Mouse (Mus musculus): Measurements from ENCODE around the gene Shank2. TPM values are rescaled to one million over a fixed set of nuclear protein-coding genes. Genes with fewer than 3 reads are reported as not detected.

Gene Shank2
- polyA plus RNA-seq, 1 experiment from 2014 or later = 0.54 TPM

DNA sequence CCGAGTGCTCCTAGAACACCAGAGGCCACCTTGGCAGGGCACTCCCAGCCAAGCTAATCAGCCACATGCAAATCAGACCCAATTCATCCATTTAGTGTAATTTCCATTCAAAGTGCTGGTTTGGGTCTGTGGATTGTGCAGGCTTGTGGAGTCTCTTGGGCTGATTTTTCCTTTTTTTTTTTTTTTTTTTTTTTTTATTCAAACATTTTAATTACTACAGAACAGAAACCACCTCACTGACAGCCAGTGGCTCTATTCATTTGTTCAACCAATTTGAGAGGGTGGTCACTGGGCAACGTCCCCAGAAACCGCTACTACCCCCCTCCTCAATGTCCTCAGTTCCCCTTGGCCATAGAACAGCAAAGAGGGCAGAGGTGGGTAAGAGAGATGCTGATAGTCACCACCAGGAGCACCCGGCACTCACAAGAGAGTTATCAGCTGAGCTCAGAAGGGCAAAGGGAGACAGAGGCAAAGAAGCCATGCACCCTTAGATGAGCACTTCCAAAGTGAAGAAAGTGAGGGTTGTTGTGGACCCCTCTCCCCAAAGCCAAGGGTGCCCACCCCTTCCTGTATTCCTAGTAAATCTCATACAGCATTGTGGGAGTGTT is 239.1 kb downstream of the Shank2 start:
- Histone ChIP-seq H3K4me3 (replicated peaks) (no peak overlapping the region), H3K36me3 (replicated peaks) (no peaks in the 10 kb centered on the region), H3K4me2 (no peak overlapping the region), H3K27me3 (no peaks in the 10 kb centered on the region), H3K4me1 (replicated peaks) (no peaks in the 10 kb centered on the region), H3K9ac (no peak overlapping the region), H3K9me3 (replicated peaks) (no peaks in the 10 kb centered on the region), H3K27ac (replicated peaks) (no peak overlapping the region)
- ATAC-seq (ENCODE audit: insufficient read depth) = no peak
- 42% methylated on average over 4 of the region's 4 CpGs for WGBS (ENCODE audit: insufficient replicate concordance)

DNA sequence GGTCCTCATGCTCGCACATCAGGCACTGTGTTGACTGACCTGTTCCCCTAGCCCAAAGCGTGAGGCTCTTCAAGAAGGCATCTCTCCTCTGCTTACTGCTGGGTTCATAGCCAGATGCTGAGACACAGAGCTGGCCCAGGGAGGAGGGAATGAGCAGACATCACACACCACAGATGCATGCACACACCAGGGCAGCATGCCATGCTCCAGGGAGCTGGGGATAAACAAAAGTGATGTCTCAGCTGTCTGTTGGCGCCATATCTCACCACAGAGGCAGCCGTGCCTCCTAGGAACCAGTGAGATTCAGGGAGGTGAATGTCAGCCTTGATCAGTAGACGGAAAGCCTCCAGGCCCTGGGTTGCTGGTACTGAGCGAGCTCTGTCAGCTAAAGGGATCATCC is 242.5 kb downstream of the Shank2 start:
- no peak overlapping the region for H3K4me3 ChIP-seq (replicated peaks)
- H3K4me2 ChIP-seq = no peak overlapping the region
- H3K9ac ChIP-seq = no peak overlapping the region
- H3K4me1 ChIP-seq (replicated peaks) = no peaks in the 10 kb centered on the region
- H3K27ac ChIP-seq (replicated peaks) = no peak overlapping the region
- no peaks in the 10 kb centered on the region for H3K36me3 ChIP-seq (replicated peaks)
- H3K9me3 ChIP-seq (replicated peaks) = no peaks in the 10 kb centered on the region
- WGBS (ENCODE audit: insufficient replicate concordance) = 62% methylated on average over 6 of the region's 6 CpGs
- no peaks in the 10 kb centered on the region for H3K27me3 ChIP-seq
- no peak for ATAC-seq (ENCODE audit: insufficient read depth)

DNA sequence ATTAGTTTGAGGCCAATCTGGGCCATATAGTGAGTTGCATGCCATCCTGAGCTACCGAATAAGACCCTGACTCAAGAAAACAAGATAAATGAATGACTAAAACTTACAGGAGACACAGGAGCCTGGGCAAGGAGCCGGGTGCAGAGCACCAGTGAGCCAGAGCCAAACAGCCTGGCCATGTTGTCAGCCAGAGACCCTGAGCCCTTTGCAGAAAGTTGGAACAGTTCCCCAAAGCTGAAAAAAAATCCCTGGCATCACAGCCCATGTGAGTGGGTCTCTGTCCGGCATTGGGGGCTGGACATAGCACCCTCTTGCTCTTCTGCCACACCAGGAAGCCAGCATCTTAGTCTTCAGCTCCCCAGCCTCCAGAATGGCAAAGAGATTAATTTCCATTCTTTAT is 244.5 kb downstream of the Shank2 start:
- no peaks in the 10 kb centered on the region for H3K36me3 ChIP-seq (replicated peaks)
- no peaks in the 10 kb centered on the region for H3K4me1 ChIP-seq (replicated peaks)
- no peak overlapping the region for H3K4me3 ChIP-seq (replicated peaks)
- H3K4me2 ChIP-seq = no peak overlapping the region
- 53% methylated on average over 3 of the region's 3 CpGs for WGBS (ENCODE audit: insufficient replicate concordance)
- H3K27ac ChIP-seq (replicated peaks) = no peak overlapping the region
- no peaks in the 10 kb centered on the region for H3K27me3 ChIP-seq
- no peak overlapping the region for H3K9ac ChIP-seq
- no peaks in the 10 kb centered on the region for H3K9me3 ChIP-seq (replicated peaks)
- no peak for ATAC-seq (ENCODE audit: insufficient read depth)

DNA sequence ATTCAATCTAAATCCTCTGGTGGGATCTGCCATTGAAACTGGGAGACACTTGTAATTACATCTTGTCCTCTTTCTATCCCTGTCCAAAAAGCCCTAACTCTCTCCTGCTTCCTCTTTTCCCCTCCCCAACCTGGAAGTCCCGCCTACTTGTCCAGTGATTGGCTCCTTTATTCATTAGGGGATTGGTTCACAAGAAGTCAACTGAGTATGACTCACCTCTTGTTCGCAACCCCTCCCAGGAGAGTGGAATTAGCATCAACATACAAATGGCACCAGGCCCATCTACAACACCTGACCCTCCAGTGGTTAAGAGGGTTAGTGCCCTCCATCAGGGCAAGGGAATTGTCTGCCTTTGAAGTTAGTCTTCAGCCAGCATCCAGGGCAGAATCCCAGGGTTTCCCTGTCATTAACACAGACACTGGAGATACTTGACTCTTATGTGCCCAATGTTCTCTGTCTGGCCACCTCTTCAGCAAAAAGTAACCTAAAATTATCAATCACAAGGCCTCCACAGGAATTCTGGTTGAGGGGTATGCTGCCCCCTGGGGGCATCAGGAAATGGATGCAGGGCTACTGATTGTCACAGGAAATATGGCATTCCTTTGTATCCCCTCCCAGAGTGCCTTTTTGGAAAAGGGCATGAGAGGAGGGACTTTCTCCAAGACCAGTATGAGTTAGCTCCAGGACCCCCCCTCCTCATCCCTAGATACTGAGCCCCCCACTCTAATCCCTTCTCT is 247.1 kb downstream of the Shank2 start:
- Histone ChIP-seq H3K27ac (replicated peaks) (no peak overlapping the region), H3K4me1 (replicated peaks) (no peaks in the 10 kb centered on the region), H3K36me3 (replicated peaks) (no peaks in the 10 kb centered on the region), H3K27me3 (no peaks in the 10 kb centered on the region), H3K4me2 (no peak overlapping the region), H3K9ac (no peak overlapping the region), H3K4me3 (replicated peaks) (no peak overlapping the region), H3K9me3 (replicated peaks) (no peaks in the 10 kb centered on the region)
- no peak for ATAC-seq (ENCODE audit: insufficient read depth)
- 28% methylated on average over 2 of the region's 2 CpGs for WGBS (ENCODE audit: insufficient replicate concordance)

DNA sequence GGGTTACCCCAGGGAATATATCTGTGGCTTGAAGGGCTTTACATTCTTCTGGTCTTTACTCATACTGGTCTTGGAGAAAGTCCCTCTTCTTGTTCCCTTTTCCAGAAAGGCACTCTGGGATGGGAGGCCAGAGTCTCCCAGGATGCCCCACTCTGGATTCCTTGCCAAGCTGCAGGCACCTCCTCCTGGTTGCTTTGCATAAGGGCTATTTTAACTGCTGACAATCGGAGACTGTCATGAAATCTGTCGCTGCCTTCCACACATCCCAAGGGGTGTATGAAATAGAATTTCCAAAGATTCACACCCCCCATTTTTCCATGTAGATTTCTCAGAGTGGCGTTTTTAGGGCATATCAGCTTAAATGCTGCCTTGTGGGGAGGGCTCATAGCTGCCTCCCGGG is 249.1 kb downstream of the Shank2 start:
- 48% methylated on average over 4 of the region's 4 CpGs for WGBS (ENCODE audit: insufficient replicate concordance)
- ATAC-seq (ENCODE audit: insufficient read depth) = no peak

DNA sequence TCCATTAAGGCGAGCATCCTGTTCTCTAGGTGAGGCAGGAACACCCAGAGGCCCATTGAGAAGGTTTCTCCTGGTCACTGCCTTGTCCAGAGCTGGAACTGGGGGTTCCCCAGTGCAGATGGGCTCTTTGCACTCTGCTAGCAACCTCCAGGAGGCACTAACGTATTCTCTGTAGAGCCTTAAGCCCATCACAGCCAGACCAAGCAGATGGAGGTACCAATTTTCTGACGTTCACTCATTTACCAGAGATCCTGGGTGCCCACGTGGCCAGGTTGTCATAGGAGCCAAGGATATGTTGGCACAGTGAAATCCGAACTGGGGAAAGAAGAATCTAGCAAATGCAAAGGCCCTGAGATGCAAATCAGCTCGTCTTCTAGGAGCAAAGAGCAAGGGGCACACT is 249.5 kb downstream of the Shank2 start:
- Histone ChIP-seq H3K4me2 (no peak overlapping the region), H3K9me3 (replicated peaks) (no peaks in the 10 kb centered on the region), H3K27me3 (no peaks in the 10 kb centered on the region), H3K4me3 (replicated peaks) (no peak overlapping the region), H3K4me1 (replicated peaks) (no peaks in the 10 kb centered on the region), H3K27ac (replicated peaks) (no peak overlapping the region), H3K36me3 (replicated peaks) (no peaks in the 10 kb centered on the region), H3K9ac (no peak overlapping the region)
- no peak for ATAC-seq (ENCODE audit: insufficient read depth)
- 26% methylated on average over 6 of the region's 6 CpGs for WGBS (ENCODE audit: insufficient replicate concordance)

More for the DNA sequence above, 249.1 kb downstream of the Shank2 start:
- no peaks in the 10 kb centered on the region for H3K27me3 ChIP-seq
- no peak overlapping the region for H3K27ac ChIP-seq (replicated peaks)
- no peak overlapping the region for H3K4me2 ChIP-seq
- H3K9ac ChIP-seq = no peak overlapping the region
- H3K4me3 ChIP-seq (replicated peaks) = no peak overlapping the region
- H3K36me3 ChIP-seq (replicated peaks) = no peaks in the 10 kb centered on the region
- H3K4me1 ChIP-seq (replicated peaks) = no peaks in the 10 kb centered on the region
- no peaks in the 10 kb centered on the region for H3K9me3 ChIP-seq (replicated peaks)

DNA sequence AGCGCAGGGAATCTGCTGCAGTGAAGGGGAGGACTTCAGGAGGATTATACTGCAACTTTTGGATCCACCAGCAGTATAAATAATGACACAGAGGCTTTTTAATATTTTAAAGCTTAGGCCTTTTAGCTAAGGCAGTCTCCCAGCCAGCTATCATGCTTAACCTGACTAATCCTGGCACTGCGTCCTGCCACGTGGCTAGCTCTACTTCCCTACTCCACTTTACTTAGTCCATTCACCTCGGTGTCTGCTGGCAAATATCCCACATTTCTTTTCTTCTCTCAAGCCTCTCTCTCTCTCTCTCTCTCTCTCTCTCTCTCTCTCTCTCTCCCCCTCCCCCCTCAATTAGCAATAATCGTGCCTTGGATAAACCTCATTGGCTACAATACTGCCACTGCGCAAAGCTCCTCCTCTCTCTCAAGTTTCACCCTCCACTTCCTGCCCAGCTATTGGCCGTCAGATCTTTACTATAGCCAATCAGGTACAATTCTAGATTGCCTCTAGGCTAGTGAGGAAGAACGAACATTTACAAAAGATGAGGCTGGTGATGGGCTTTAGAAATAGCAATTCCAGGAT is 253.0 kb downstream of the Shank2 start:
- no peak overlapping the region for H3K9ac ChIP-seq

DNA sequence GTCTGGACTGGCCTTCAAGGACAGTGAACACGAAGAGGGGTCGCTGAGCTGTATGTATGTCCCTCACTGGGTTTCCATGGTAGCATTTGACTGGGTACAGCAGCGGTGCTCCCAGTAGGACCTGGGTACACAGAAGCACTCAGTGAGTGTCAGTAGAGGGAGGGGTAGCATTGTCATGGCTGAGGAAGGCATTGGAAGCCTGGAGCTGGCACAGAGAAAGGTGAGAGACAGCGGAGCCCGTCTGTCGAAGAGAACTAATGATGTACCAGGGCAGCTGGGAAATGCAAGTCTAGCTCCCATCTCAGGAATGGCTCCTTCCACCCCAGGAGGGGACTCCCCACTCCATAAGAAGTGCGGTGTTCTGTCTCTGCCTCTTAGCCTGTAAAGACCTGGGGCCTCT is 256.1 kb downstream of the Shank2 start:
- Histone ChIP-seq H3K9me3 (replicated peaks) (no peaks in the 10 kb centered on the region), H3K4me2 (no peak overlapping the region), H3K4me3 (replicated peaks) (no peak overlapping the region), H3K36me3 (replicated peaks) (no peaks in the 10 kb centered on the region), H3K4me1 (replicated peaks) (no peaks in the 10 kb centered on the region), H3K27ac (replicated peaks) (no peak overlapping the region), H3K9ac (no peak overlapping the region), H3K27me3 (no peaks in the 10 kb centered on the region)
- no peak for ATAC-seq (ENCODE audit: insufficient read depth)
- 60% methylated on average over 7 of the region's 7 CpGs for WGBS (ENCODE audit: insufficient replicate concordance)

More for the DNA sequence above, 253.0 kb downstream of the Shank2 start:
- Histone ChIP-seq H3K4me1 (replicated peaks) (no peaks in the 10 kb centered on the region), H3K9me3 (replicated peaks) (no peaks in the 10 kb centered on the region), H3K27ac (replicated peaks) (no peak overlapping the region), H3K27me3 (no peaks in the 10 kb centered on the region), H3K4me2 (no peak overlapping the region), H3K36me3 (replicated peaks) (no peaks in the 10 kb centered on the region), H3K4me3 (replicated peaks) (no peak overlapping the region)
- WGBS (ENCODE audit: insufficient replicate concordance) = 36% methylated on average over 8 of the region's 8 CpGs
- ATAC-seq (ENCODE audit: insufficient read depth) = no peak

DNA sequence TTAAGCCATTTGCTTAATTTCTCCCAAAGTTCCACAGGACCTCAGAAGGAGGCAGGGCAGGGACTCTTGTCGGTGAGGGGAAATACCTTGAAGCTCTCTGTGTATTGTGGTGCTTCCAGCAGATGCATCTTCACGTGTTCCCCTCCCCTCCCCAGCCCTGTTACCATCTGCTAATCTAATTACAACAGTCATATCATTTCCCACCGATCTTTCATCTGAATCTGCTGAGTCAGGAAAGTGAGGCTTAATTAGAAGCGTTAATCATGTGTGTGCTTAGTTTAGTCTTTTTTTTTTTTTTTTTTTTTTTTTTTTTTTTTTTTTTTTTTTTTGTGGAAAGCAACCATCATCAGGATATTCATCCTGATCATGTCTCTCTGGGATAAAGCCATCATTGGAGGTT is 256.6 kb downstream of the Shank2 start:
- Histone ChIP-seq H3K4me1 (replicated peaks) (no peaks in the 10 kb centered on the region), H3K27me3 (no peaks in the 10 kb centered on the region), H3K9ac (no peak overlapping the region), H3K27ac (replicated peaks) (no peak overlapping the region), H3K9me3 (replicated peaks) (no peaks in the 10 kb centered on the region), H3K4me3 (replicated peaks) (no peak overlapping the region), H3K4me2 (no peak overlapping the region), H3K36me3 (replicated peaks) (no peaks in the 10 kb centered on the region)
- WGBS (ENCODE audit: insufficient replicate concordance) = 47% methylated on average over 4 of the region's 4 CpGs
- no peak for ATAC-seq (ENCODE audit: insufficient read depth)

DNA sequence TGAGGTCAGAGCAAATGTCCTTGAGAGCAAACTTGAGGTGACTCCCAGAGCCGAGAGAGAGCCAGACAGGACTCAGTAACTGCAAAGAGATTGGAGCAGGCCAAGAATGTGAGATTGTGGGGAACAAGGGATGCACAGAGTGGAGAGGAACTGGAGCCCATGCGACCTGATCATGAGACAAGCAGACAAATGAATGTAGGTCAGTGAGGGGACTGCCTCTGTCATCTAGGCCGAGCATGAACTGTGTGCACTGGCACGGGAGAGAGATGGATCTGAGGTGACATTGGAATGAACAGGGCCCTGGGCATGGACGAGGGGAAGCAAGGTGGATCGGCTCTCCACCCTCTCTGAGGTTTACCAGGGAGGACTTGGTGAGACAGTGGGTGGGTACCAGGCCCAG is 260.9 kb downstream of the Shank2 start:
- WGBS (ENCODE audit: insufficient replicate concordance) = 47% methylated on average over 6 of the region's 6 CpGs
- no peaks in the 10 kb centered on the region for H3K27me3 ChIP-seq

DNA sequence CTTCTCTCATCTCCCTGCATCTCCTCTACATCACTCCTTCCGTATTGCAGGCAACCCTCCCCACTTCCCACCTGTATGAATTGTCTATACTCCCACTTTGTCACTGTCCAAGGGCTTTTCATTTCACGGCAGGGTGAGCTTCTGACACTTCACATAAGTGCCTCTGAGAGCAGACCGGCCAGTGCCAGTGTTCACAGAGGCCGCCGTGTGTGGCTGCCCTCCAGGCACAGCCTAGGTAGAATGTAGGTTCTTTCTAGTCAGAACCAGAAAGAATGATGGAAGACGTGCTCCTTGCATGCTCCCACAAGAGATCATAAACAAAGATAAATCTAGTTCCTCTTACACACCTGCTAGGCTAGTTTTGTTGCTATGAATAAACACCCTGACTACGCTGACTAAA is 265.0 kb downstream of the Shank2 start:
- Histone ChIP-seq H3K27ac (replicated peaks) (no peak overlapping the region), H3K4me1 (replicated peaks) (no peaks in the 10 kb centered on the region), H3K9ac (no peak overlapping the region), H3K4me2 (no peak overlapping the region), H3K27me3 (no peaks in the 10 kb centered on the region), H3K4me3 (replicated peaks) (no peak overlapping the region), H3K36me3 (replicated peaks) (no peaks in the 10 kb centered on the region), H3K9me3 (replicated peaks) (no peaks in the 10 kb centered on the region)
- no peak for ATAC-seq (ENCODE audit: insufficient read depth)
- 63% methylated on average over 7 of the region's 7 CpGs for WGBS (ENCODE audit: insufficient replicate concordance)

More for the DNA sequence above, 260.9 kb downstream of the Shank2 start:
- Histone ChIP-seq H3K4me1 (replicated peaks) (no peaks in the 10 kb centered on the region), H3K4me2 (no peak overlapping the region), H3K36me3 (replicated peaks) (no peaks in the 10 kb centered on the region), H3K4me3 (replicated peaks) (no peak overlapping the region), H3K27ac (replicated peaks) (no peak overlapping the region), H3K9ac (no peak overlapping the region), H3K9me3 (replicated peaks) (no peaks in the 10 kb centered on the region)
- ATAC-seq (ENCODE audit: insufficient read depth) = no peak
